Mouse (Mus musculus) embryonic facial prominence, embryonic 15.5 days (tissue): Measurements from ENCODE around the gene Tmem169. TPM values are rescaled to one million over a fixed set of nuclear protein-coding genes. Genes with fewer than 3 reads are reported as not detected.

Source experiments
- ATAC-seq: fragments of 200-750 bp; cut with Nextera tagmentation; 2 replicates; pipeline ENCODE4 v1.8.0; 2017; ENCODE audit warnings: low read depth, moderate TSS enrichment; ENCODE audit not compliant: insufficient number of reproducible peaks, low FRiP score, low TSS enrichment
- H3K27ac ChIP-seq: fragments of 300-500 bp; sonication (generic); replicated peaks from 2 replicates; pipeline ENCODE4 v1.5.1; 2015; ENCODE audit warnings: mild to moderate bottlenecking, inconsistent platforms
- H3K27me3 ChIP-seq: fragments of 300-500 bp; sonication (generic); 2 replicates; pipeline ENCODE4 v1.6.1; 2015; ENCODE audit warnings: inconsistent platforms
- H3K36me3 ChIP-seq: fragments of 300-500 bp; sonication (generic); 2 replicates; pipeline ENCODE4 v1.6.1; 2015; ENCODE audit warnings: mild to moderate bottlenecking, inconsistent platforms
- H3K4me1 ChIP-seq: fragments of 300-500 bp; sonication (generic); 2 replicates; pipeline ENCODE4 v1.6.1; 2015; ENCODE audit warnings: inconsistent platforms
- H3K4me2 ChIP-seq: fragments of 300-500 bp; sonication (generic); replicated peaks from 2 replicates; pipeline ENCODE4 v1.6.1; 2015; ENCODE audit warnings: mild to moderate bottlenecking, inconsistent platforms
- H3K4me3 ChIP-seq: fragments of 300-500 bp; sonication (generic); replicated peaks from 2 replicates; pipeline ENCODE4 v1.5.1; 2015; ENCODE audit warnings: mild to moderate bottlenecking, inconsistent platforms
- H3K9ac ChIP-seq: fragments of 300-500 bp; sonication (generic); 2 replicates; pipeline ENCODE4 v1.6.1; 2015; ENCODE audit warnings: inconsistent platforms
- H3K9me3 ChIP-seq: fragments of 300-500 bp; sonication (generic); replicated peaks from 2 replicates; pipeline ENCODE4 v1.6.1; 2016; ENCODE audit warnings: inconsistent platforms
- WGBS: fragments of 180-500 bp; shearing (Covaris S2); methylation state at CpG from one replicate; pipeline ENCODE4 v1.1.7; 2015; 5-methylcytosine and 5-hydroxymethylcytosine counted together
- polyA plus RNA-seq: library from polyadenylated mRNA; unstranded; fragments of >200 nt; fragmentation: Nextera tagmentation; extraction: Ambion mirVana; gene quantifications from 2 replicates; pipeline ENCODE4 v1.2.1, GENCODE M21; 2015

The Tmem169 gene
- polyA plus RNA-seq, 1 experiment from 2014 or later = 3.7 TPM

- Histone ChIP-seq H3K4me1 (no peaks in the 10 kb centered on the region), H3K27me3 (no peaks in the 10 kb centered on the region), H3K4me2 (no peak overlapping the region), H3K9me3 (no peaks in the 10 kb centered on the region), H3K9ac (no peak overlapping the region), H3K36me3 (peaks cover 69% of the 10 kb centered on the region), H3K27ac (no peak overlapping the region), H3K4me3 (no peak overlapping the region)
- ATAC-seq = no peak
- WGBS = 94% methylated on average over 8 of the region's 8 CpGs
These were observed 52.6 kb downstream of the Tmem169 start for GRCm38 (mm10) chr1:72336780-72337179.

- Histone ChIP-seq H3K4me2 (no peak overlapping the region), H3K36me3 (peaks cover 69% of the 10 kb centered on the region), H3K27me3 (no peaks in the 10 kb centered on the region), H3K27ac (no peak overlapping the region), H3K4me3 (no peak overlapping the region), H3K4me1 (no peaks in the 10 kb centered on the region), H3K9ac (no peak overlapping the region), H3K9me3 (no peaks in the 10 kb centered on the region)
- ATAC-seq = no peak
- 89% methylated on average over 5 of the region's 5 CpGs for WGBS
These were observed 54.2 kb downstream of the Tmem169 start for GRCm38 (mm10) chr1:72338341-72338740.

GRCm38 (mm10) chr1:72347873-72348272, 63.7 kb downstream of the Tmem169 start:
- Histone ChIP-seq H3K4me2 (no peak overlapping the region), H3K27me3 (no peaks in the 10 kb centered on the region), H3K36me3 (peaks cover 49% of the 10 kb centered on the region), H3K4me1 (no peaks in the 10 kb centered on the region), H3K9me3 (no peaks in the 10 kb centered on the region), H3K9ac (no peak overlapping the region), H3K4me3 (no peak overlapping the region), H3K27ac (no peak overlapping the region)
- no peak for ATAC-seq
- WGBS = 58% methylated on average over 6 of the region's 6 CpGs

Other genes with a start within 250 kb of the Tmem169 start
- 9.8 and 10.4 TPM in 2 replicates for gene Mreg, start 72.1 kb upstream of the Tmem169 start, polyA plus RNA-seq
- gene Pecr, start 55 bp upstream of the Tmem169 start, polyA plus RNA-seq = 35.6 and 37.1 TPM in 2 replicates
- gene Xrcc5, start 23.1 kb downstream of the Tmem169 start, polyA plus RNA-seq = 32.9 and 35.3 TPM in 2 replicates